Mouse (Mus musculus) G1E (cell line): ENCODE measurements around the gene Klhl5.

Experiments
- CTCF ChIP-seq: IDR thresholded peaks from 2 replicates; pipeline ENCODE4 v1.5.1; 2012; ENCODE audit warnings: low read depth, low read length, inconsistent platforms, mixed read lengths
- GATA1 ChIP-seq: IDR thresholded peaks from 2 replicates; pipeline ENCODE4 v1.6.1; 2012; ENCODE audit warnings: borderline replicate concordance, low read length, inconsistent platforms, mixed read lengths

GRCm38 (mm10) chr5:65096082-65096481 lies 11.3 kb upstream of the Klhl5 start:
- no peak for TF ChIP-seq CTCF
- no peak for TF ChIP-seq GATA1
